Mouse (Mus musculus): ENCODE results near the gene Gm45902. TPM values are rescaled to one million over a fixed set of nuclear protein-coding genes. Genes with fewer than 3 reads are reported as not detected.

Gene Gm45902
- total RNA-seq (2017) = 13.8 and 23.2 TPM in 2 replicates

GRCm38 (mm10) chr2:3512552-3513454 is at the start of gene Gm45902, which contains the start of the genes Hspa14 and Cdnf:
Gene Gm45902, minus strand, starts transcription at chr2:3512790.
Gene Hspa14, minus strand, starts transcription at chr2:3512814.
Gene Cdnf, plus strand, starts transcription at chr2:3513030.
- peak; percentile 97 to 98 for ATAC-seq (replicated peaks in 1 of 2; ENCODE audit: insufficient read depth in 1 of 2, low FRiP score in 2 of 2, low TSS enrichment in 1 of 2, low read depth in 1 of 2, poor library complexity in 2 of 2, severe bottlenecking in 2 of 2)

GRCm38 (mm10) chr2:3546588-3546987 is 34.0 kb upstream of the Gm45902 start:
- peak; percentile 65 to 88 for ATAC-seq (replicated peaks in 1 of 2; ENCODE audit: insufficient read depth in 1 of 2, low FRiP score in 2 of 2, low TSS enrichment in 1 of 2, low read depth in 1 of 2, poor library complexity in 2 of 2, severe bottlenecking in 2 of 2)

- ATAC-seq (replicated peaks in 1 of 2; ENCODE audit: insufficient read depth in 1 of 2, low FRiP score in 2 of 2, low TSS enrichment in 1 of 2, low read depth in 1 of 2, poor library complexity in 2 of 2, severe bottlenecking in 2 of 2) = no peak
Observed at GRCm38 (mm10) chr2:3546055-3546454, 33.5 kb upstream of the Gm45902 start.

GRCm38 (mm10) chr2:3541307-3542079 is 28.9 kb upstream of the Gm45902 start:
- ATAC-seq (replicated peaks in 1 of 2; ENCODE audit: insufficient read depth in 1 of 2, low FRiP score in 2 of 2, low TSS enrichment in 1 of 2, low read depth in 1 of 2, poor library complexity in 2 of 2, severe bottlenecking in 2 of 2) = 0 out of 4 replicates have a peak, but pooled peaks of 1 of the 2 experiments have one; percentile 22

GRCm38 (mm10) chr2:3526288-3526687 is 13.7 kb upstream of the Gm45902 start:
- no peak for ATAC-seq (replicated peaks in 1 of 2; ENCODE audit: insufficient read depth in 1 of 2, low FRiP score in 2 of 2, low TSS enrichment in 1 of 2, low read depth in 1 of 2, poor library complexity in 2 of 2, severe bottlenecking in 2 of 2)

- ATAC-seq (replicated peaks in 1 of 2; ENCODE audit: insufficient read depth in 1 of 2, low FRiP score in 2 of 2, low TSS enrichment in 1 of 2, low read depth in 1 of 2, poor library complexity in 2 of 2, severe bottlenecking in 2 of 2) = no peak
Observed at GRCm38 (mm10) chr2:3522558-3522957, 10.0 kb upstream of the Gm45902 start.

GRCm38 (mm10) chr2:3512076-3512475 is 514 bp downstream of the Gm45902 start:
- ATAC-seq (replicated peaks in 1 of 2; ENCODE audit: insufficient read depth in 1 of 2, low FRiP score in 2 of 2, low TSS enrichment in 1 of 2, low read depth in 1 of 2, poor library complexity in 2 of 2, severe bottlenecking in 2 of 2) = peak; percentile 1 to 20; a peak in 2 of 4 replicates

- ATAC-seq (replicated peaks in 1 of 2; ENCODE audit: insufficient read depth in 1 of 2, low FRiP score in 2 of 2, low TSS enrichment in 1 of 2, low read depth in 1 of 2, poor library complexity in 2 of 2, severe bottlenecking in 2 of 2) = 0 out of 4 replicates have a peak, but pooled peaks of 1 of the 2 experiments have one; percentile 27
Observed at GRCm38 (mm10) chr2:3500886-3501285, 11.7 kb downstream of the Gm45902 start.

- ATAC-seq (replicated peaks in 1 of 2; ENCODE audit: insufficient read depth in 1 of 2, low FRiP score in 2 of 2, low TSS enrichment in 1 of 2, low read depth in 1 of 2, poor library complexity in 2 of 2, severe bottlenecking in 2 of 2) = no peak
Observed at GRCm38 (mm10) chr2:3499543-3499942, 13.0 kb downstream of the Gm45902 start.

- no peak for ATAC-seq (replicated peaks in 1 of 2; ENCODE audit: insufficient read depth in 1 of 2, low FRiP score in 2 of 2, low TSS enrichment in 1 of 2, low read depth in 1 of 2, poor library complexity in 2 of 2, severe bottlenecking in 2 of 2)
Observed at GRCm38 (mm10) chr2:3493833-3494409, 18.7 kb downstream of the Gm45902 start.

- ATAC-seq (replicated peaks in 1 of 2; ENCODE audit: insufficient read depth in 1 of 2, low FRiP score in 2 of 2, low TSS enrichment in 1 of 2, low read depth in 1 of 2, poor library complexity in 2 of 2, severe bottlenecking in 2 of 2) = no peak
Observed at GRCm38 (mm10) chr2:3489816-3490215, 22.8 kb downstream of the Gm45902 start.

GRCm38 (mm10) chr2:3480239-3480638 is 32.4 kb downstream of the Gm45902 start:
- peak in 1 of 2 experiments; percentile 36; a peak in 1 of 4 replicates for ATAC-seq (replicated peaks in 1 of 2; ENCODE audit: insufficient read depth in 1 of 2, low FRiP score in 2 of 2, low TSS enrichment in 1 of 2, low read depth in 1 of 2, poor library complexity in 2 of 2, severe bottlenecking in 2 of 2)

GRCm38 (mm10) chr2:3475746-3476251 is 36.8 kb downstream of the Gm45902 start:
- ATAC-seq (replicated peaks in 1 of 2; ENCODE audit: insufficient read depth in 1 of 2, low FRiP score in 2 of 2, low TSS enrichment in 1 of 2, low read depth in 1 of 2, poor library complexity in 2 of 2, severe bottlenecking in 2 of 2) = no peak

GRCm38 (mm10) chr2:3474861-3475283 is 37.7 kb downstream of the Gm45902 start, which contains the start of gene Suv39h2:
Gene Suv39h2, minus strand, starts transcription at chr2:3475031.
- peak; percentile 93 to 94 for ATAC-seq (replicated peaks in 1 of 2; ENCODE audit: insufficient read depth in 1 of 2, low FRiP score in 2 of 2, low TSS enrichment in 1 of 2, low read depth in 1 of 2, poor library complexity in 2 of 2, severe bottlenecking in 2 of 2)

GRCm38 (mm10) chr2:3474361-3474805 is 38.2 kb downstream of the Gm45902 start:
- ATAC-seq (replicated peaks in 1 of 2; ENCODE audit: insufficient read depth in 1 of 2, low FRiP score in 2 of 2, low TSS enrichment in 1 of 2, low read depth in 1 of 2, poor library complexity in 2 of 2, severe bottlenecking in 2 of 2) = peak in 1 of 2 experiments; percentile 18; a peak in 3 of 4 replicates

- ATAC-seq (replicated peaks in 1 of 2; ENCODE audit: insufficient read depth in 1 of 2, low FRiP score in 2 of 2, low TSS enrichment in 1 of 2, low read depth in 1 of 2, poor library complexity in 2 of 2, severe bottlenecking in 2 of 2) = no peak
Observed at GRCm38 (mm10) chr2:3473891-3474290, 38.7 kb downstream of the Gm45902 start.

- ATAC-seq (replicated peaks in 1 of 2; ENCODE audit: insufficient read depth in 1 of 2, low FRiP score in 2 of 2, low TSS enrichment in 1 of 2, low read depth in 1 of 2, poor library complexity in 2 of 2, severe bottlenecking in 2 of 2) = 0 out of 4 replicates have a peak, but pooled peaks of 1 of the 2 experiments have one; percentile 53
Observed at GRCm38 (mm10) chr2:3456590-3456989, 56.0 kb downstream of the Gm45902 start.
